8 mouse cellular contexts compared by ENCODE assay signal in the genomic region with DNA sequence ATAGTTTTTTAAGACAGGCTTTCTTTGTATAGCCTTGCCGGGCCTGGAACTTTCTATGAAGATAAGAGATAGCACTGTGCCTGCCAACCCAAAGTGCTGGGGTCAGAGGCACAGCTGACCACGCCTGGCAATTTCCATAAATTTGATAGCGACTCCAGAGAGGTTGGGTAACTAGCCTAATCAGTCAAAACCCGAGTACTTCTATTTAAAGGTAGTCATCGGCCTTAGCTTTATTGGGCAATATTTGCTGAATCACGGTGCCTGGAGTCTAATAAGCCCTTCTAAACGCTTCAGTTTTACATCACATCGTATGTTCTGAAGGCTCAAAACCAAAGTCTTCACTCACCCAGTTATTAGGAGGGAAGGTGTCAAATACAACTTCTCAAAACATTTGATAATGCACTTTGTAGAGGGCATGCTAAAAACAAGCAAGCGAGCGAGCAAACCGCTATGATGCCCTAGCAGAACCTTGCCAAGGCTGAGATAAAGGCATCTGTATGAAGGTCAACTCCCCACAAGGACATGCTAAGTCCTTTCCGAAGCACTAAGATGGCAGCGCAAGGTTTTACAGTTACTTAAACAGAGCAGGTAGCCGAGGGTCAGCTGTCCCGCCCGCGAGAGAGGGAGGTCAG. TPM values are rescaled to one million over a fixed set of nuclear protein-coding genes. Genes with fewer than 3 reads are reported as not detected.
DNase-seq lines count a peak whose midpoint lies in the region; ATAC-seq lines count a peak whose summit lies in the region.

No protein-coding gene starts in this region.

- H3K9ac ChIP-seq in liver, embryonic 12.5 days, result peak overlapping the region; percentile 91
- H3K9ac ChIP-seq in neural tube, embryonic 11.5 days (ENCODE audit: low read length), result peak overlapping the region; percentile 99

- peaks cover 60% of the 10 kb centered on the region for H3K4me1 ChIP-seq in erythroblast, embryonic 14.5 days (ENCODE audit: control insufficient read depth)
- peaks cover 48% of the 10 kb centered on the region for H3K4me1 ChIP-seq in liver, embryonic 12.5 days
- H3K4me1 ChIP-seq in neural tube, embryonic 11.5 days (ENCODE audit: control insufficient read depth, insufficient read depth, low read length), result peaks cover 11% of the 10 kb centered on the region

- peak; percentile 70 for DNase-seq in MN1 (ENCODE audit: low spot score)
- DNase-seq in neural tube, embryonic 11.5 days (ENCODE audit: low spot score), result no peak
- DNase-seq in natural killer cell, adult 2 months (ENCODE audit: low spot score in 2 of 2), result no peak
- DNase-seq in cerebellum, adult 8-10 months, result no peak

- peak; percentile 52 for ATAC-seq in CD4-positive, CD25-positive, alpha-beta regulatory T cell, adult 4 months
- ATAC-seq in hematopoietic stem cell, adult 5-6 weeks (replicated peaks in 1 of 2; ENCODE audit: insufficient read depth in 1 of 2, low FRiP score in 2 of 2, low TSS enrichment in 1 of 2, low read depth in 1 of 2, poor library complexity in 2 of 2, severe bottlenecking in 2 of 2), result peak; percentile 46 to 65
- ATAC-seq in liver, embryonic 12.5 days, result peak; percentile 84
- ATAC-seq in neural tube, embryonic 11.5 days (ENCODE audit: insufficient read depth, low FRiP score, low TSS enrichment), result no peak; the same call in none of the 2 replicates

- peak overlapping the region; percentile 95 for H3K4me3 ChIP-seq in erythroblast, embryonic 14.5 days (replicated peaks)
- peak overlapping the region; percentile 82 for H3K4me3 ChIP-seq in liver, embryonic 12.5 days
- peak overlapping the region; percentile 89 for H3K4me3 ChIP-seq in neural tube, embryonic 11.5 days (ENCODE audit: low read depth, low read length)

- H3K4me2 ChIP-seq in liver, embryonic 12.5 days, result peak overlapping the region; percentile 76
- peak overlapping the region; percentile 77 for H3K4me2 ChIP-seq in neural tube, embryonic 11.5 days (ENCODE audit: low read depth)

- H3K27ac ChIP-seq in liver, embryonic 12.5 days, result peak overlapping the region; percentile 99
- H3K27ac ChIP-seq in neural tube, embryonic 11.5 days (ENCODE audit: low read depth, low read length), result peak overlapping the region; percentile 100

- H3K27me3 ChIP-seq in erythroblast, embryonic 14.5 days (ENCODE audit: control insufficient read depth), result no peaks in the 10 kb centered on the region
- no peaks in the 10 kb centered on the region for H3K27me3 ChIP-seq in liver, embryonic 12.5 days (replicated peaks)
- no peaks in the 10 kb centered on the region for H3K27me3 ChIP-seq in neural tube, embryonic 11.5 days (ENCODE audit: control insufficient read depth, insufficient read depth, low read length)

- peaks cover 41% of the 10 kb centered on the region for H3K36me3 ChIP-seq in erythroblast, embryonic 14.5 days (ENCODE audit: control insufficient read depth)
- peaks cover 8% of the 10 kb centered on the region for H3K36me3 ChIP-seq in liver, embryonic 12.5 days
- no peaks in the 10 kb centered on the region; the same call in 1 of the 2 replicates for H3K36me3 ChIP-seq in neural tube, embryonic 11.5 days (ENCODE audit: control insufficient read depth, insufficient read depth, low read length)

- under 1% methylated on average over 17 of the region's 17 CpGs for WGBS in liver, embryonic 12.5 days (ENCODE audit: insufficient replicate concordance)
- 9% methylated on average over 17 of the region's 17 CpGs for WGBS in neural tube, embryonic 11.5 days

- peaks cover 6% of the 10 kb centered on the region; the same call in 1 of the 2 replicates for H3K9me3 ChIP-seq in erythroblast, embryonic 14.5 days (ENCODE audit: control insufficient read depth, low read length)
- no peaks in the 10 kb centered on the region for H3K9me3 ChIP-seq in liver, embryonic 12.5 days (replicated peaks)
- peaks cover 3% of the 10 kb centered on the region; the same call in 1 of the 2 replicates for H3K9me3 ChIP-seq in neural tube, embryonic 11.5 days (ENCODE audit: control insufficient read depth, low read length)

RNA-seq across cellular contexts. Expression of a gene that starts 0.5 kb away (rescaled TPM):
- polyA plus RNA-seq in CD4-positive, CD25-positive, alpha-beta regulatory T cell, adult 4 months (2017; shearing (Covaris generic)), result 10 to 100 TPM; 23.6 to 32.4 TPM
- polyA plus RNA-seq in erythroblast, embryonic 14.5 days (2012), result 6.3 and 6.7 TPM in 2 replicates
- total RNA-seq in hematopoietic stem cell, adult 5-6 weeks (2017), result 71.5 and 86.5 TPM in 2 replicates
- 55.0 and 57.6 TPM in 2 replicates for polyA plus RNA-seq in liver, embryonic 12.5 days (2016; fragmentation: Nextera tagmentation; extraction: Ambion mirVana)
- 24.5 and 27.3 TPM in 2 replicates for polyA plus RNA-seq in neural tube, embryonic 11.5 days (2014; fragmentation: Nextera tagmentation; extraction: Ambion mirVana)

RNA-seq across cellular contexts. Expression of a gene that starts 53.5 kb away (rescaled TPM):
- not detected for polyA plus RNA-seq in CD4-positive, CD25-positive, alpha-beta regulatory T cell, adult 4 months (2017; shearing (Covaris generic))
- not detected in 2 replicates for polyA plus RNA-seq in erythroblast, embryonic 14.5 days (2012)
- not detected in 2 replicates for total RNA-seq in hematopoietic stem cell, adult 5-6 weeks (2017)
- polyA plus RNA-seq in liver, embryonic 12.5 days (2016; fragmentation: Nextera tagmentation; extraction: Ambion mirVana), result not detected in 2 replicates
- not detected in 2 replicates for polyA plus RNA-seq in neural tube, embryonic 11.5 days (2014; fragmentation: Nextera tagmentation; extraction: Ambion mirVana)
